Mouse (Mus musculus) kidney, postnatal 0 days (tissue): ENCODE data around the gene Mthfsd. TPM values are rescaled to one million over a fixed set of nuclear protein-coding genes. Genes with fewer than 3 reads are reported as not detected.

Experiments used
- ATAC-seq: fragments of 200-750 bp; cut with Nextera tagmentation; replicated peaks from 2 replicates; pipeline ENCODE4 v1.8.0; 2017; ENCODE audit warnings: low read depth, moderate number of reproducible peaks, moderate TSS enrichment, moderate library complexity; ENCODE audit not compliant: low FRiP score
- DNase-seq: peaks from one replicate; pipeline ENCODE4 v3.0.0-alpha.2; 2016; ENCODE audit warnings: low spot score
- H3K27ac ChIP-seq: fragments of 300-500 bp; sonication (generic); 2 replicates; pipeline ENCODE4 v1.5.1; 2014; ENCODE audit warnings: mild to moderate bottlenecking
- H3K27me3 ChIP-seq: fragments of 300-500 bp; sonication (generic); 2 replicates; pipeline ENCODE4 v1.6.1; 2014; ENCODE audit warnings: low read length, mixed read lengths; ENCODE audit not compliant: insufficient read depth
- H3K36me3 ChIP-seq: fragments of 300-500 bp; sonication (generic); 2 replicates; pipeline ENCODE4 v1.6.1; 2014; ENCODE audit warnings: low read length, mixed read lengths; ENCODE audit not compliant: insufficient read depth
- H3K4me1 ChIP-seq: fragments of 300-500 bp; sonication (generic); replicated peaks from 2 replicates; pipeline ENCODE4 v1.6.1; 2014; ENCODE audit warnings: antibody characterized with exemption, low read length, mixed read lengths; ENCODE audit not compliant: insufficient read depth
- H3K4me2 ChIP-seq: fragments of 300-500 bp; sonication (generic); 2 replicates; pipeline ENCODE4 v1.6.1; 2014; ENCODE audit warnings: mild to moderate bottlenecking, low read length, moderate library complexity, mixed read lengths
- H3K4me3 ChIP-seq: fragments of 300-500 bp; sonication (generic); replicated peaks from 2 replicates; pipeline ENCODE4 v1.5.1; 2014; ENCODE audit warnings: low read depth, low read length
- H3K9ac ChIP-seq: fragments of 300-500 bp; sonication (generic); 2 replicates; pipeline ENCODE4 v1.6.1; 2014; ENCODE audit warnings: low read depth, low read length
- H3K9me3 ChIP-seq: fragments of 300-500 bp; sonication (generic); replicated peaks from 2 replicates; pipeline ENCODE4 v1.6.1; 2016; ENCODE audit warnings: low read length, inconsistent platforms, mixed read lengths
- CTCF ChIP-seq: IDR thresholded peaks from 2 replicates; pipeline ENCODE4 v1.5.1; 2016; ENCODE audit warnings: antibody characterized with exemption, low read depth, mild to moderate bottlenecking, moderate library complexity
- WGBS: fragments of 180-500 bp; shearing (Covaris S2); extraction: QIAGEN DNeasy Blood & Tissue Kit; methylation state at CpG from one replicate; pipeline ENCODE4 v1.1.7; 2014; 5-methylcytosine and 5-hydroxymethylcytosine counted together
- microRNA-seq: library from miRNA; unstranded; fragments of <30 nt; microRNA quantifications from one replicate; pipeline ENCODE4, GENCODE M21; 2016
- polyA plus RNA-seq: library from polyadenylated mRNA; unstranded; fragments of >200 nt; fragmentation: Nextera tagmentation; extraction: Ambion mirVana; gene quantifications from 2 replicates; pipeline ENCODE4 v1.2.1, GENCODE M21; 2015

Mthfsd gene
- polyA plus RNA-seq, 1 experiment from 2014 or later, result 60.3 TPM

- no peak for TF ChIP-seq CTCF
- DNase-seq (no peak), ATAC-seq (no peak)
- Histone ChIP-seq H3K4me3 (no peak overlapping the region), H3K9ac (no peak overlapping the region), H3K9me3 (no peaks in the 10 kb centered on the region), H3K4me2 (0 out of 2 replicates have a peak overlapping the region, but pooled peaks have one; percentile 3), H3K4me1 (no peaks in the 10 kb centered on the region), H3K27ac (no peak overlapping the region), H3K27me3 (no peaks in the 10 kb centered on the region; the same call in 1 of the 2 replicates), H3K36me3 (no peaks in the 10 kb centered on the region)
- 22% methylated on average over 19 of the region's 19 CpGs for WGBS
These were observed 64.3 kb downstream of the Mthfsd start for GRCm38 (mm10) chr8:121043719-121044440.

Small RNA genes within 50 kb of the gene (microRNA-seq; reads per million reads assigned to microRNA genes)
- gene Gm27530, result not detected

Other genes starting within 250 kb of the Mthfsd start
- 0.37 and 1.1 TPM in 2 replicates for gene Foxf1, start 24.0 kb downstream of the Mthfsd start, polyA plus RNA-seq
- gene Foxc2, start 7.8 kb upstream of the Mthfsd start, polyA plus RNA-seq, result 33.0 and 42.5 TPM in 2 replicates
- gene Foxl1, start 19.5 kb upstream of the Mthfsd start, polyA plus RNA-seq, result 6.4 and 8.3 TPM in 2 replicates